Mouse (Mus musculus): ENCODE measurements around the gene Ehmt1. TPM values are rescaled to one million over a fixed set of nuclear protein-coding genes. Genes with fewer than 3 reads are reported as not detected.

Ehmt1 gene
- polyA plus RNA-seq, 1 experiment from 2014 or later = 19.8 TPM

DNA sequence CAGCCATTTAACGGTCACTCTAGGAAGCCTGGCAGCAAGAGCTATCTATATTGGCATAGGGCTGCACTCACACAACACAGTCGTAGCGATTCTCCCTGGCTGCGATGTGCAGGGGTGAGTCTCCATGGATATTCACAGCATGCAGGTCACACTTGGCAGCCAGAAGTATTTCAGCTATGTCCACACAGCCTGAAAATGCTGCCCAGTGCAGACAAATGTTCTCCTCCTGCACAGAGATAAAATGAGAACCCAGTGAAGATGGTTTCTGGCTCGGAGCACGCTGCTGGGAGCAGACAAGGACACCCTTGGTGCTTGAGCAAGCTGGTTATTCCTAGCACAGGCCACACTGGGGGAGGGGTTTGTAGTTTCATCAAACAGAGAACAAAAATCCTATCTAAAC, 113.3 kb downstream of the Ehmt1 start:
- H3K4me1 ChIP-seq (replicated peaks; ENCODE audit: control insufficient read depth, insufficient read depth, low read length) = no peaks in the 10 kb centered on the region
- no peak overlapping the region for H3K4me3 ChIP-seq (ENCODE audit: low read depth, low read length)
- 89% methylated on average over 6 of the region's 6 CpGs for WGBS
- peaks cover 80% of the 10 kb centered on the region for H3K36me3 ChIP-seq (ENCODE audit: control insufficient read depth, insufficient read depth)
- ATAC-seq = no peak
- H3K27me3 ChIP-seq (replicated peaks; ENCODE audit: control insufficient read depth, insufficient read depth, low read length) = no peaks in the 10 kb centered on the region
- H3K27ac ChIP-seq (ENCODE audit: low read depth, low read length) = no peak overlapping the region
- no peak overlapping the region for H3K4me2 ChIP-seq (replicated peaks; ENCODE audit: low read depth)
- no peak for TF ChIP-seq CTCF (IDR thresholded peaks at IDR 0.05; ENCODE audit: low read depth)
- no peak overlapping the region for H3K9ac ChIP-seq (ENCODE audit: low read depth, low read length)
- no peaks in the 10 kb centered on the region for H3K9me3 ChIP-seq (ENCODE audit: control insufficient read depth)

DNA sequence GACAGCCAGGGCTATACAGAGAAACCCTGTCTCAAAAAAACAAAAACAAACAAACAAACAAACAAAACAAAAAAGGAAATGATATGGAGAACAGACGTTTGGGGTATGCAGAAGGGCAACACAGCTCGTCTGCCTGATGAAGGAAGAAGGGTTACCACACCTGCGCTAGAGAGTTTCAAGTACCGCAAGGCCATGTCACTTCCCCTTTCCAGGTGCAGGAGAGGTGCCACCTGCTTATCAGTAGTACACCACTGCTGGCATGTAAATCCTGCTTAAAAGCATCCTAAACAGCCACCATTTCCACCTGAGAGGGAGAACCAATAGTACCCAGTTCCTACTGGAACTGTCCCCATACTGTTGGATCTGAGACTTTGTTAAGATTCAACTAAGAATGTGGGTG, 113.8 kb downstream of the Ehmt1 start:
- peaks cover 80% of the 10 kb centered on the region for H3K36me3 ChIP-seq (ENCODE audit: control insufficient read depth, insufficient read depth)
- no peak overlapping the region for H3K9ac ChIP-seq (ENCODE audit: low read depth, low read length)
- H3K27me3 ChIP-seq (replicated peaks; ENCODE audit: control insufficient read depth, insufficient read depth, low read length) = no peaks in the 10 kb centered on the region
- no peak overlapping the region for H3K4me3 ChIP-seq (ENCODE audit: low read depth, low read length)
- H3K4me1 ChIP-seq (replicated peaks; ENCODE audit: control insufficient read depth, insufficient read depth, low read length) = no peaks in the 10 kb centered on the region
- no peak overlapping the region for H3K27ac ChIP-seq (ENCODE audit: low read depth, low read length)
- 99% methylated on average over 4 of the region's 4 CpGs for WGBS
- no peaks in the 10 kb centered on the region for H3K9me3 ChIP-seq (ENCODE audit: control insufficient read depth)
- no peak for ATAC-seq
- no peak for TF ChIP-seq CTCF (IDR thresholded peaks at IDR 0.05; ENCODE audit: low read depth)
- no peak overlapping the region for H3K4me2 ChIP-seq (replicated peaks; ENCODE audit: low read depth)

DNA sequence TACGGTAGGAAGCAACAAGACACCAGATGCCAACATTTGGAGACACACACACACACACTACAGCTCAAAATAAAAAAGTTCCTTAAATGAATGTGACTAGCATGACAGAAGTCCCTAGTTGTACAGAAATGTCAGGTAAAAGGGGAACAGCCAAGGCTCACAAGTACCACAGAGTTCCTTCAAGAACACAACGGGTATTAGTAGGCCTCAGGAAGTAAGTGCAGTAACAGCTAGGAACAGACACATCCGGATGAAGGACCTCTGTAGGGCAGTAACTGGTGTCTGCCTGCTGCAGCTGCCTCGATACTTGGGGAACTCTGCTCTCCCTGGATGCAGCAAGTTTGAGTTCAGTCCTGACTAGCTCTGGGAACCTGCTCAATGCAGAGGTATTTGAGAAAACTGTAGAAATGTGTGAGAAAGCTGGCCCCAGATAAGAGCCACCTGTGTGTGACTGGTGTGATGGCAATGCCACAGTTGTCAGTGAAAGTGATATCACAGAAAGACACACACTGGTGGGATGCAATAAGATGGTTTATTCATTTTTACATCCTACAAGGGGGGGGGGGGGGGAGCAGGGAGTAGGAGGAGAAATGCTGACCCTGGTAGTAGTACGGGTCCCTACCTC, 122.5 kb downstream of the Ehmt1 start:
- peaks cover 85% of the 10 kb centered on the region for H3K36me3 ChIP-seq (ENCODE audit: control insufficient read depth, insufficient read depth)
- no peaks in the 10 kb centered on the region for H3K4me1 ChIP-seq (replicated peaks; ENCODE audit: control insufficient read depth, insufficient read depth, low read length)
- no peak for ATAC-seq
- H3K27ac ChIP-seq (ENCODE audit: low read depth, low read length) = no peak overlapping the region
- H3K27me3 ChIP-seq (replicated peaks; ENCODE audit: control insufficient read depth, insufficient read depth, low read length) = no peaks in the 10 kb centered on the region
- TF ChIP-seq CTCF (IDR thresholded peaks at IDR 0.05; ENCODE audit: low read depth) = no peak
- 90% methylated on average over 5 of the region's 5 CpGs for WGBS
- no peak overlapping the region for H3K4me3 ChIP-seq (ENCODE audit: low read depth, low read length)
- H3K9me3 ChIP-seq (ENCODE audit: control insufficient read depth) = no peaks in the 10 kb centered on the region
- H3K9ac ChIP-seq (ENCODE audit: low read depth, low read length) = no peak overlapping the region
- no peak overlapping the region for H3K4me2 ChIP-seq (replicated peaks; ENCODE audit: low read depth)

DNA sequence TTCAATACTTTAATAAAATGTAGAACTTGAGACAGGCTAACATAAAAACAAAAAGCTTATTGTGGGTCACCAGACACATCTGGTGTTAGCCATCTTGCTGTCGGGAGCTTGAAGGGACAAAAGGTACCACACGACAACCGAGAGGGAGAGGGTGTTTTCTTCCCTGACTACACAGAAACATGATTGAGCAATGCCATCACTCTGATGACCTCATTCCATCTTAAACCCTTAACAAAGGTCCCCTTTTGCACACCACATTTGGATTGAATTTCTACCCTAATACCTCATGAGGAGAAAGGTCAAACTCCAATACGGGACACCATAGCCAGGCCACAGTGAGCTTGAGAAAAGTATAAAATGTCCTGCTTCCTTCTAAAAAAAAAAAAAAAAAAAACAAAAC, 132.2 kb downstream of the Ehmt1 start:
- H3K4me3 ChIP-seq (ENCODE audit: low read depth, low read length) = no peak overlapping the region
- no peaks in the 10 kb centered on the region for H3K9me3 ChIP-seq (ENCODE audit: control insufficient read depth)
- H3K4me2 ChIP-seq (replicated peaks; ENCODE audit: low read depth) = no peak overlapping the region
- no peaks in the 10 kb centered on the region for H3K4me1 ChIP-seq (replicated peaks; ENCODE audit: control insufficient read depth, insufficient read depth, low read length)
- H3K9ac ChIP-seq (ENCODE audit: low read depth, low read length) = no peak overlapping the region
- ATAC-seq = no peak
- no peak for TF ChIP-seq CTCF (IDR thresholded peaks at IDR 0.05; ENCODE audit: low read depth)
- 82% methylated on average over 4 of the region's 4 CpGs for WGBS
- H3K27me3 ChIP-seq (replicated peaks; ENCODE audit: control insufficient read depth, insufficient read depth, low read length) = no peaks in the 10 kb centered on the region
- H3K36me3 ChIP-seq (ENCODE audit: control insufficient read depth, insufficient read depth) = peaks cover 20% of the 10 kb centered on the region
- H3K27ac ChIP-seq (ENCODE audit: low read depth, low read length) = no peak overlapping the region

DNA sequence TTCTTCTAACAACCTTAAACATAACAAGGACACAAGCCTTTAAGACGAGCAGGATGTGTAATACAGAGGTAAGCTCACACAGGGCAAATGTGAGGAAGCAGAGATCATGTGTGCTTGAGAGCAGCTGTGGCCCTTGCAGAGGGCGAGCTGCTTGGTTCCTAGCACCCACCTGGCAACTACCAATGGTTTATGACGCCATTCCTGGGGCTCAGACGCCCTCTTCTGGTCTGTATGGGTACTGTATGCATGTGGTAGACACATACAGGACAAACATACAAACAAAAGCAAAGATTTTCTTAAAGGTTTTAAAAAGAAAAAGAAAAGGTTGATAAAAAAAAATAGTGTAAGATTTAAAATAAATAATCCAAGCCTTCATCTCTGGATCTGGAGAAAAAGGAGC, 138.2 kb downstream of the Ehmt1 start:
- no peak overlapping the region for H3K9ac ChIP-seq (ENCODE audit: low read depth, low read length)
- H3K36me3 ChIP-seq (ENCODE audit: control insufficient read depth, insufficient read depth) = no peaks in the 10 kb centered on the region
- no peak overlapping the region for H3K4me2 ChIP-seq (replicated peaks; ENCODE audit: low read depth)
- no peaks in the 10 kb centered on the region for H3K9me3 ChIP-seq (ENCODE audit: control insufficient read depth)
- no peaks in the 10 kb centered on the region for H3K4me1 ChIP-seq (replicated peaks; ENCODE audit: control insufficient read depth, insufficient read depth, low read length)
- 56% methylated on average over 4 of the region's 4 CpGs for WGBS
- H3K27me3 ChIP-seq (replicated peaks; ENCODE audit: control insufficient read depth, insufficient read depth, low read length) = no peaks in the 10 kb centered on the region
- peak; percentile 32 for TF ChIP-seq CTCF (IDR thresholded peaks at IDR 0.05; ENCODE audit: low read depth)
- no peak overlapping the region for H3K4me3 ChIP-seq (ENCODE audit: low read depth, low read length)
- H3K27ac ChIP-seq (ENCODE audit: low read depth, low read length) = no peak overlapping the region
- no peak for ATAC-seq

DNA sequence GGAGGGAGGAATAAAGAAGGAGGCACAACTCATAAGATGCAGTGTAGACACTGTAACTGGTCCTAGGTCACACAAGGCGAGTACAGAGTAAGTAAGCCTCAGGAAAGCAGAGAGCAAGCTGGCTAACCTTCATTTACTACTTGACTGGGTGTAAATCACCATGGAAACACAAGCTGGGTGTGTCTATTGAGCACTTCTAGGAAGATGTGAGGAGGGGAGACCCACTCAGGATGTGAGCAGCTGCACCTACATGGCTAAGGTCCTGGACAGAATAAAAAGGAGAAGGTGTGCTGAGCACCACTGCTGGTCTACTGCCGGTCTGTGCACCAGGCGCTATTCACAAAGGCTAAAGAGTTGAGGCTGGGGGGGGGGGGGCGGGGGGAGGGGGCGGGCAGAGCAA, 142.6 kb downstream of the Ehmt1 start:
- Histone ChIP-seq H3K27me3 (replicated peaks; ENCODE audit: control insufficient read depth, insufficient read depth, low read length) (no peaks in the 10 kb centered on the region), H3K4me3 (ENCODE audit: low read depth, low read length) (no peak overlapping the region), H3K27ac (ENCODE audit: low read depth, low read length) (no peak overlapping the region), H3K36me3 (ENCODE audit: control insufficient read depth, insufficient read depth) (no peaks in the 10 kb centered on the region), H3K4me1 (replicated peaks; ENCODE audit: control insufficient read depth, insufficient read depth, low read length) (no peaks in the 10 kb centered on the region), H3K4me2 (replicated peaks; ENCODE audit: low read depth) (no peak overlapping the region), H3K9me3 (ENCODE audit: control insufficient read depth) (no peaks in the 10 kb centered on the region), H3K9ac (ENCODE audit: low read depth, low read length) (no peak overlapping the region)
- ATAC-seq = no peak
- no peak for TF ChIP-seq CTCF (IDR thresholded peaks at IDR 0.05; ENCODE audit: low read depth)
- 29% methylated on average over 4 of the region's 5 CpGs for WGBS
